Mouse (Mus musculus) mouse embryonic stem cell (cell line): ENCODE measurements around the gene Greb1.

Experiments
- in situ Hi-C, 2 experiments: fragments of 300-500 bp; cut with MboI; formaldehyde crosslinking; loops; 1 replicate in 1 of 2; 3 replicates in 1 of 2; pipeline ENCODE4 v1.14.3; 2019 to 2020; ENCODE audit warnings: low sequenced_read_pairs in 2 of 2, low pct_unique_long_range_greater_than_20kb in 1 of 2, mixed read lengths in 1 of 2; ENCODE audit not compliant: unreplicated experiment in 1 of 2

The Greb1 gene

DNA sequence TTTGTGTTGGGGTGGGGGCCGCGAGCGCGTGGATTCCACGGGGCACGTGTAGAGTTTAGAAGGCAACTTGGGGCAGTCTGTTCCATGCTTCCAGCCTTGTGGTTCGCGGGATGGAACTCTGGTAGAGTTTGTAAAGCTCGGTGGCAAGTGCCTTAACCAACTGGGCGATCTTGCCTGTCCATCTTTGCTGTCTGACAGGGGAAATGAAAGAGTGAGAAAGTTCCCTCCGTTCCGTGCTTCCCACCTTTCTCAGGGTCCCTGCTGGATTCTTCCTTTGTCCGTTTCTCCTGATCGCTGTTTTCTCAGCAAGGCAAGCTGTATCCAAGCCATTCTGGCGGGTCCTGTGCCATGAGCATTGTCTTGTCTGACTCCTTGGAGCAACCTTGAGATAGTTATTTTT, 10.8 kb upstream of the Greb1 start:
- in situ Hi-C loops, result loop anchor here in 1 of 2 experiments (10.0 to 25.0 kb wide), 2 partner anchors 193 to 451 kb away; partner anchors contain the start of genes Pdia6 and Pqlc3

DNA sequence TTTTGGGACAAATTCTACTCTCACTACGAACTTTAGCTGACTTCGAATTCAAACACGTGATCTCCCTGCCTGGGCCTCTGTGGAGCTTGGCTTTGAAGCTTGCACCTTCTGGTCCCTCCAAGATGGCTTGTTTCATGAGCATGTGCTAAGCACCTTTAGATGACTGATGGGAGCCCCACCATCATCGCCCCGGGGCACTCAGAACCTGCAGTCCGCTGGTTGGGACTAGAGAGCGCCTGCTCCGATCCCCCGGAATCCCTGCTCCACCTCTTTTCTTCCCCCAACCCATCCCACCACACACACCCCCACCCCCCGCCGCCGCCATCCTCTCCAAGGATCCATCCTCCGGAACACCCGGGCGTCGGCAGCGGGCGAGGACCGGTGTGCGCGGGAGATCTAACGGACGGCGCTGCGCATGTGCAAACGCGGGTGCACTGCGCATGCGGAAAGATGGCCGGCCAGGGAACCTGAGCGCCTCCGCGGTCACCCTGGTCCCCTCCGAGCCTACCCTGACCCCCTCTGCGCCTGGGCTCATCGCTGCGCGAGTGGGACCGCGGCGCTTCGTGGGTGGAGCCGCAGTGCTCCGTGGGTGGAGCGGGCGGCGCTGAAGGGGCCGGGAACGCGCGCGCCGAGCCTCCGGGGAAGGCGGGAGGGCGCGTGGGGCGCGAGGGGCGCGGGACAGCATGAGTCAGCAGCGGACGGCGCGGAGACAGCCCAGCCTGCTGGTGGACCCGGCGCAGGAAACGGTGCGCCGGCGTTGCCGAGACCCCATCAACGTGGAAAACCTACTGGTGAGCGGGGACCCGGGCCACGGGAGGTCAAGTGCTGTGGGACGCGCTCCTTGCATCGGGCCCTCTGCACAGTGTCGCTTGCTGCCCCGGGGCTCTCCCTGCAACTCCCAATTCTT, 10.1 kb upstream of the Greb1 start, which contains the start of gene E2f6:
TSS of gene E2f6 (plus strand) at position 439 of the 907 bp plus-strand sequence.
- in situ Hi-C loops, result loop anchor here in 1 of 2 experiments (10.0 to 25.0 kb wide), 2 partner anchors 194 to 452 kb away; partner anchors contain the start of genes Pdia6 and Pqlc3

DNA sequence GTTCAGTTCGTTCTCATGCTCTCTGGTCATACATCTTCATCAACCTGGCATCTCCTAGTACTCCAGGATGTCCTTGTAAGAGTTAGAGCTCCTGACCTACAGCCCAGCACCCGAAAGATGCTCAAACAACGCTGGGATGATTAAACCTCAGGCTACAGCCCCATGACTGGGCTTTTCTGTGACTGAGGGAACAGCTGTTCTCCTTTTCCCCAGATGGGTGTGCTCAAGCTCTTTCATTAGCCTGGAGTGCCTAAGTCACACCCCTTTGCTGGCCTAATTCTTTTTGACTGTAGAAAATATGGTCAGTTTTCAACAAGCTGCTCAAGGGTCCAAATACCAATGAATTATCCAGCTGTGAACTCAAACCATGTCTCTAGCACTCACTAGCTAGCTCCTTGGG, 7.4 kb upstream of the Greb1 start:
- in situ Hi-C loops, result loop anchor here in 1 of 2 experiments (5.0 to 25.0 kb wide), 2 partner anchors 86 to 454 kb away; partner anchors contain the start of gene Pdia6

DNA sequence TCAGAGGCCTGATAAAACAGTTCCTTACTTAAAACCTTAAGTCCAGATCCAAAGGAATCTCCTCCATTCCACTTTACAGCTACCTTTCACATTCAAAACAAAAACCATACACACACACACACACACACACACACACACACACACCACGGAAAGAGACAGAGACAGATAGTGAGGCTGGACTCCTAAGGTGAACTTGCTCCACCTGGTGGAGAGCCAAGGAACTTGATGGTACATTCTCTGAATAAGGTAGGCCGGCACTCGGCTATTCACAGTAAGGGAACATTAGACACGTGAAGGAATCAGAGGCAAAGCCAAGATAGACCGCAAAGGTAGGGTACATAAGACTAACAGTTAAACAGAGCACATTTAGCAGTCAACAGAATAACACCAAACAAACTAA, 4.8 kb upstream of the Greb1 start:
- in situ Hi-C loops, result loop anchor here in 1 of 2 experiments (5.0 to 25.0 kb wide), 2 partner anchors 83 to 457 kb away; partner anchors contain the start of gene Pdia6

DNA sequence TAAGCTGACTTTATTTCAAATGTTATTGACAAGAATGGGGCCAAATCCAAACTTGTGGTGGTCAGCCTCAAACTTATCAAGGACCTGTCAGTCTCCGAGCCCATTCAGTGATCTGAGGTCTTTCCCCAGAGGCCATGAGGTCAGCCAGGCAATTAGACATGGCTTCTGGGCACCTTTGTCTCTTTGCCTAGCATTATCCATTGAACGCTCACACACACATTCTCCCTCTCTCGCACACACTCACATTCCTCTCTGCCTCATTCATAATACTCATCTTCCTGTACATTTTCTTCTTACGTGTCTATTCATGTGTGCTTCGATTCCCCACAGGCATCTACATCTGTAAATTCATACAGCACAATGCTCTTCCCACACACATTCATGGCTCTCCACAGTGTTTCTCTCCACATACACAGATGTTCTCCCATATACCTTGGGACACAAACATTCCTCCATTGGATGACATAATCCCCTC, 3.3 kb upstream of the Greb1 start:
- in situ Hi-C loops, result loop anchor here in 1 of 2 experiments (25.0 kb wide), 1 partner anchor 458 kb away; the partner anchor contains the start of gene Pdia6

DNA sequence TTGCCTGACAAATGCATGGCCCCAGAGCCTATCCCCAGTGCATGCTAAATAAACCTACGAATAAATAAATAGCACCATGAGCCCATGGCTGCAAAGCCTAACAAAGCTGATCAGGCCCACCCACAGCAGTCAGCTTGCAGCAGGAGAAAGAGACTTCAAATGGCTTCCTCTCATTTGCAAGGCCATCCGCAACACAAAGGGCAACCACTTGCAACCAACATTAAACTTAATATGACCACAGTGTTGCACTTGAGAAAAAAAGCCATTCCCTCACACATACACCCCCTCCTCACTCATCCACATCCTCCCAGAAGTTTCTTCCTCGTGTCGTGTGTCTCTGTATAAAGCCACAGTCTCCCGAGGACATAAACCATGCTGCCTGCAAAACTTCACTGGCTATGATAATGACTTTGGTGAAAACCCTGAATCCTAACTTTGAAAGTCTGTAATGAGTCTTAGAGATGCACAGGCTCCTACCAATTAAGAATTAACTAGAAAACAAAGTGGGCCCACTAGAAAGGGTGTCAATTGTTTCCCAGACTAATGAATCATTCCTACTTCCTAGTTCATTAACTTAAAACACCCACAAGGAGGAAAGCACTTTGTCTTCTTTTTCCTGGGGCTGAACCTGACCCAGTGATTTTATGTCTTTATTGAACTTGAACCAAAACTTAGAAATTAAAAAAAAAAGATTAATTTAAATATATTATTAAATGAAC, 2.7 kb upstream of the Greb1 start:
- in situ Hi-C loops, result loop anchor here in 1 of 2 experiments (25.0 kb wide), 1 partner anchor 459 kb away; the partner anchor contains the start of gene Pdia6

DNA sequence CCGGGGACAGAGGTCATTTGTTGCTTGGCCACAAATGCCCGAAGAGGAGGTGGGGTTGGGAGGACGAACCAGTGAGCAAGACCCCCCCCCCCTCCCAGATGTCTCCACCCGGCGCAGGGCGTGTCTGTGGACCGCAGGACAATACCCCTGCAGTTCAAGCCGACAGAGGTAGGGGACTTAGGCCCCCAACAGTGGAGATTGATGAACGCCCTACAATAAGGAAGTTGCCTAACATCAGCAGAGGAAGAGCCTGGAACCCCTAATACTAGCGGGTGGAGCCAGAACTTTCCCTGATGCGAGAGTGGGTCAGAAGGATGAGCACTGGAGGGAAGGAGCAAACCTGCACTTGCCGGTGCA, 251 bp upstream of the Greb1 start:
- in situ Hi-C loops, result loop anchor here in 1 of 2 experiments (25.0 kb wide), 1 partner anchor 461 kb away; the partner anchor contains the start of gene Pdia6

DNA sequence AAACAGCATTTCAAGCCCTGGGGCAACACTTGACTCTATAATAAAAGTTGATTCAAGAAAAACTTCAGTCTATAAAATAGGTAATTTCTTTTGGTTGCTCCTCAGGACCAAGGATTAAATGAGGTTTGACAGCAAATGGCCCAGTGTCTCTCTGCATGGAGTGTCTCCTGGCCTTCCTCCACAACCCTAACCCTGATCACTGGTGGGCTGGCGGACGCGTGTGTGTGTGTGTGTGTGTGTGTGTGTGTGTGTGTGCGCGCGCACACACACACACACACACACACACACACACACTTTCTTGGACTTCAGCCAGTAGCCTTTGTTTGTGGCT, 793 bp downstream of the Greb1 start:
- in situ Hi-C loops, result loop anchor here in 1 of 2 experiments (25.0 kb wide), 1 partner anchor 462 kb away; the partner anchor contains the start of gene Pdia6

DNA sequence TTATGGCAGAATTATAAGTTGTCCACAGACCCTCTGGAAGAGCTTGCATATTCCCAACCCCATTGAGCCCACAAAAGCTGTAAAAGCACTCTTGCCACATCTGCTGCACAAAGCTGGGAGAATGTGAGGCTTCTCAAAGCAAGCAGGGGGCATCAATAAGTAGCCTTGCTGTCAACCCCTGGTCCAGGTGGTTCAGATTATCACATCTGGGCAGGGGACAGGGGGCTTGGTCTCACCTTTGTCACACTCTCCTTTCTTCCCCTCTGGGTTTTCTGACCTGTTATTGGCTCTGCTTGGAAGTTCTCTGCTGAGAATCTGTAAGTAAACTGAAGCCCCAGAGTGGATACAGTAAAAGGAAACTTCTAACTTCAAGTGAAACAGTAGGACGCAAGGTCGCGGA, 1.8 kb downstream of the Greb1 start:
- in situ Hi-C loops, result no loop called here

DNA sequence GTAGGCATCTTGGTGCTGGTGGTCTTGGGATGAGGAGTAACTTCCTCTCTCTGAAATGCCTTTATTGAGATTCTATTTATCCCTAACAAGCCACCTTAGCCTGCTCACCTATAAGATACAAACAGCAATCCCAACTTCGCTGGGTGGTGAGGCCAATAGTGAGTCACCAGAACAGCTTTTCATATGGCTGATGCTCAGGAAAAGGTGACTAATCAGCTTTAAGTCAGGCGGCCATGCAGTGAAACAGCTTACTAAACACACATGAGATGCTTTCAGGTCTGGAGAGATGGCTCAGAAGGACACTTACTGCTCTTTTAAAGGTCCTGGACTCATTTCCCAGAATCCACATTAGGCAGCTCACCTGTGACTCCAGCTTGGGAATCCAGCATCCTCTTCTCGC, 4.9 kb downstream of the Greb1 start:
- in situ Hi-C loops, result no loop called here

DNA sequence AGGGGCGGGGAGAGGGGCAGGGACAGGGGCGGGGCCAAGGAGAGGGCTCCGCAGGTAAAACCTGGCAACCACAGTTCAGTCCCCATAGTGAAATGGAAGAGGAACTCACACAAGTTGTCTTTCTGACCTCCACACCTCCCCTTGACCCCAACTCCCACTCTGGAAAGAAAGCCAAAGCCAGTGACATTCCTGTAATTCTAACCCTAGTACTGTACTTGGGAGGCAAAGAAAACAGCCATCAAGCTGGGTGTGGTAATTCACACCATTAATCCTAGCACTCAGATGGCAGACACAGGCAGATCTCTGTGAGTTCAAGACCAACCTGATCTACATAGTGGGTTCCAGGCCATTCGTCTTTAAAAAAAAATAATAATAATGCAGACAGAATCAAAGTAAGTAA, 7.3 kb downstream of the Greb1 start:
- in situ Hi-C loops, result no loop called here

DNA sequence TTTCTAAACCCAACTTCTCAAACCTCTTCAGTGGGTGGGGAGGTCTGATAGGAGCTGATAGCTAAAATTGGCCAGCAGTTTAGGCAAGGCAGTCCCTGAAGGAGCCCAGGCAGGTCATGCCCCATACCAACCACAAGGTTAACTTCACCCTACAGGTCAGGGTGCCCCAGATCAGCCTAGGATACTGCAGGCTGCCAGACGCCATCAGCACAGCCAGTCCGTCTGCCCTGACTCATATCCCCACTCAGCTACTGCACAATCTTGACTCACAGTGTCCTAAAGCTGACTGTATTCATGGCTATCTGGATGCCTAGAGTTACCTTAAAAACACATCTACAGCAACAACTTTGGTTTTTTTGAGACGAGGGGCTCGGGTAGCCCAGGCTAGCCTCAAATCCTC, 10.2 kb downstream of the Greb1 start:
- in situ Hi-C loops, result no loop called here

DNA sequence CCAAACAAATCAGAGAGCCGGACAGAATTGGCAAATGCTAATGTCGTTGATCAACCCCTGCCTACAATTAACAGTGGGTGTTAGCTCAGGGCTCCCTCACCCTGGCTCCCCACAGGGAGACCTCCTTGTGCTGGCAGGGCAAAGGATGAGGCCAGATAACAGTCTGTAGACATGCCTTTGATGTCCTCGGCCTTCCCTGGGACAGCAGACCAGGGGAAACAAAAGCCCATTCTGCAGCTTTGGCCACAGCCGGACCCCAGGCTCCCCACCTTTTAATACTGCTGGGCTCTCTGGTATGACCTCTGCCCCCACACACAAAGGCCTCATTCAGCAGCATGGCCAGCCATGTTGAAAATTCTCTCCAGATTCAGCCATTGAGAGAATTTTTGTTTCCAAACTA, 10.9 kb downstream of the Greb1 start:
- in situ Hi-C loops, result no loop called here

DNA sequence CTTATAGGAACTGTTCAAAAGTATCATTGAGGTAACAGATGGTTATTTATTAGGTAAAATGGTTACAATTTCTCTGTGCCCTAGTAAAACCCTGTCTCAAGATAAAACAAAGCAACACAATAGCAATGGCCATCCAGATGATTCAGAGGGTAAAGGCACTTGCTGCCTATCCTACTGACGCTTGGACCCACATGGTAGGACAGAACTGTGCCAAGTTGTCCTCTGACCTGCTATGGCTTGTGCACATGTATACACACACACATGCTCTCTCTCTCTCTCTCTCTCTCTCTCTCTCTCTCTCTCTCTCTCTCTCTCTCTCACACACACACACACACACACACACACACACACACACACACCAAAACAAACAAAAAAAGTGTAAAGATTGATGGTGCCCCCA, 11.5 kb downstream of the Greb1 start:
- in situ Hi-C loops, result no loop called here

DNA sequence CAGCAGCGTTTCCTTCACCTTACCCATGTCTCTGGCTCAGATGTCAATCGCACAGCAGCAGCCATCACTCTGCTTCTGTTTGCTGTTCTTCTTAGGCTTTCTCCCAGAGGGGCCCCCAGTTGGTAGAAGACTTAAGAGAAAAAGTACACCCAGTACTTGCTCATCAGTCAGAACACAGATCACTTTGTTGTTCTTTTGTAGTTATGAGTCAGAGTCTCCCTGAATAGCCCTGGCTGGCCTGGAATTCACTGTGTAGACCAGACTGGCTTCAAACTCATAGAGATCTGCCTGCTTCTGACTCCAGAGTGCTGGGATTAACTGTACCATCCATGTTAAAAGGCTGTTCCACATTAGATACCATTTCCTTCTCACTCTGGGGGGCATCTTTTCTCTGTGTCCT, 12.1 kb downstream of the Greb1 start:
- in situ Hi-C loops, result no loop called here

DNA sequence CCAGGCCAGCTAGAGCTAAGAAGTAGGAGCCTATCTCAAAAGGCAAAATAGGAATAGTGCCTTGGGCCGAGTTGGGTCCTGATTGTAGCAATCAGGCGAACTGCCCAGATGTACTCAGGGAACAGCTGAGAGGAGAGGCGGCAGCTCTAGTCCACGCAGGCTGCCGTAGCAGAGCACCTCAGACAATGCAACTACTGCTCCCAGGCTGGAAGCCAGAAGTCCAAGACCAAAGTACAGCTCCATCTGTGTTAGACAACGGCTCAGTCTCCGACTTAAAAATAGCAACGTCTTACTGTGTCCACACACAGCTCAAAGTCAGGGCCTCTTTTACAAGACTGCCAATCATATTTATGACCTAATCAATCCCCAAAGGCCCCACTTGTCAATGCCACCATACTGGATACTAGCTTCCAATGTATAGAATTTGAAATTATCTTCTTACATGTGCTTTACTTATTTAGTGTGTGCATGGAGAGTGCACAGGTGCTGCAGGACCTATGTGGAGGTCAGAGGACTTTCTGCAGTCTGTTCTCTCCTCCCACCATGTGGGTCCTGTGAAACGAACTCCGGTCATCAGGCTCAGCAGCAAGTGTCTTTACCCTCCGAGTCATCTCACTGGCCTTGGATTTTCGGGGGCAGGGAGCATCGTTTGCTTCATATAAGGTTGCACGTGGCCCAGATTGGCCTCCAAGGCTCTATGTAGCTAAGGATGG, 19.5 kb downstream of the Greb1 start:
- in situ Hi-C loops, result no loop called here

DNA sequence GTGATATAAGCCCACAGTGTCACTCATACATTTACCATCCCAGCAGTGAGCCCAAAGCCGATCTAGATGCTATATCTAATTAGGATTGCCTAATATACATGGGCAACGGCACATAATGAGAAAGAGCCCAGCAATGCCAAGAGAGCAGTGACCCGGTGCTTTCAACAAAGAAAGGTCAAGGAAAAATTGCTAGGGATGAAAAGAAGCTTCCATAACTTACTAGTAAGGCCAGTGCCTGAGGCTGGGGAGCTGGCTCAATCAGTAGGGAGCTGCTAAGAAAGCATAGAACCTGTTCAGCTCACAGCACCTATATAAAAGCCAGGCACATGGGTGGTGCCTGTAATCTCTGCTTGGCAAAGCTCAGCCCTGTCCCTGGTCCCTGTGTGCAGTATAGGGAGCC, 20.4 kb downstream of the Greb1 start:
- in situ Hi-C loops, result no loop called here

DNA sequence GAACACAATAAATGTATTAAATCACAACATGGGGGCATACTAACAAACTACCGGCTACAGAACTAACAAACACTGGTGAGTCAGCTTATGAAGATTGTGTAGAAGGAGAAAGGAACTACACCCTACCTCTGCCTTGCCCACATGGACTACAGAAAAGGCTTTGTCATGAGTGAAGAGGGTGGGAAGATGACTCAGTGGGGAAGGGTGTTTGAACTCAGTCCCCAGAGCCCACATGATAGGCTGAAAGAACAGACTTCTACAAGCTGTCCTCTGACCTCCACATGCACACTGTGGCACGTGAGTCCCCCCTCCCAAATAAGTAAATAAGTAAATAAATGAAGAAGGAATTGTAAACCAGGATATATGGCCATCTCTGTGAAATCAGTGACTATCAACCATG, 21.5 kb downstream of the Greb1 start:
- in situ Hi-C loops, result no loop called here
